Mouse (Mus musculus): ENCODE results near the gene Ifnab. TPM values are rescaled to one million over a fixed set of nuclear protein-coding genes. Genes with fewer than 3 reads are reported as not detected.

The Ifnab gene
- polyA plus RNA-seq (2012; ENCODE audit: low replicate concordance): not detected in 2 replicates

DNA sequence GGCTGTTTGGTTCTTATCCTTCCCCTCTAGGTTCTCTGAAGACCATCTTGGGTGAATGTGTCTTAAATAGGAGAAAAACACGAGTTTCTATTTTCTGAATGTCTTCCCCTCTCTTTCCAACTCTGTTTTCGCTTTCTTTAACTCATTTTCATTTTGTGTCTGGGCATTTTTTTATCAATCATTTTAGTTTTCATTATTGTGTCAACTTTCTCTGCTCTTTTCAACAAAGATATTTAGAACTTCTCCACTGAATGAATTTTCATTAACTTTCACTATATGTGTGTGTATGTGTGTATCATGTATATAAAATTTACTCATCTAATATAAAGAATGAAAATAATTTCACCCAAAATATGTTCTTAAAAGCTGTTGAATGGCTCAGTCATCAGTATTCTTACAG is at the start of gene Ifnab:
Gene Ifnab, minus strand, starts transcription at position 101 of the 400 bp plus-strand sequence.

DNA sequence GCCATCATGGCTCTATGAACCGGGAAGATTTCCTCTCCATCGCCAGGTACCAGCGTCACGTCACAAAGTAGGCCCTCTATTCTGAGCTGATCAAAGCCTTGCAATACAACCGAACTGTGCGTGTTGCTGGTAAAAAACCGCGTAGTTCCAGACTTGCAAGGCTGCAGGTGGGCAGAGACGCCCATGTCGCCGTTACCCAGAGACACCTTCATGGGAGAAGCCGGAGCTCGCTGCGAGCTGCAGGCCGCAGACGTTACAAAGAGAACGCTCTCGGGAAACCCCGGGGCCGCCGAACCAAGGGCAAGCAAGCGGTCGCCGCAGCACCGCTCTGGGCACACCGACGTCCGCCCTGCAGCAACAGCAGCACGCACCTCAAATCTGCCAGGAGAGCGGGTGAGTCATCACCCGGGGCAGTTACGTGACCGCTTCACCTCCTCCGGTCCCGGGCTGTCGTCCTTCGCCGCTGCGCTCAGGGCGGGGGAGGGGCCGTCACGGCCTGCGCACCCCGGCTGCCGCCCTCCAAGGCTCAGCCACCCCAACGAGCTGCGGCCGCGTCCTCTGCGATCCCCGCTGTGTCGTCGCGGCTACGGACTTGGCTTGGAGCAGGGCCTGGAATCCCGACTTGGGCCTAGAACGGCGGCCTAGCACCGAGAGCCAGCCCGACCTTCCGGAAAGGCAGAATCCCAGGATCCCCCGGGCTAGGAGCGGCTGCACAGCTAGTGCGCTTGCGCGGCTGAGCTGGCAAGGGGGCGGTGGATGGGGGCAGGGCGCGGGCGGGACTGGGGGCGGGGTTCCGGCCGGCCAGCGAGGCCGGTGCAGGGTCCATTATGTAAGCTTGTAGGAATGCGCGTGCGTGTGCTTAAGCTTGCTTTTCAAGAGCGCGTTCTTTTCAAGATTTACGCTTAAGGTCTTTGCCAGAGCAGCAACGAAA is 30.9 kb upstream of the Ifnab start, which contains the start of the genes Gm26566 and Klhl9:
Gene Gm26566, plus strand, starts transcription at position 15 of the 931 bp plus-strand sequence.
Gene Klhl9, minus strand, starts transcription at position 675 of the 931 bp plus-strand sequence.

DNA sequence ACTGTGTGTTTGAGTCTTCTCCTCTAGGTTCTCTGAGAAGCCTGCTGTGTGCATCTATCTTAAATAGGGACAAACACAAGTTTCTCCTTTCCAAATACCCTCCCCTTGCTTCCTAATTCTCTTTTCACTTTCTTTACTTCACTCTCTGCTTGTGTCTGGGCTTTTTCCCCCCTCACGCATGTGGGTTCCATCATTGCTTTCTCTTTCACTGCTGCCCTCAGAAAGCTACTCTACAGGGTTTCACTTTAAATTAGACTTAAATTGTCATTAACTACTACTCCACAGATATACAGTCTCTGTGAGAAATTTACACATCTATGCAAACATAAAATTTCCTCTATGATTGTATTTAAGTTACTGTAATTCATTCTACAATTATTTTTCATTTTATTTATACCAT is 7.3 kb downstream of the Ifnab start, which contains the start of gene Ifna2:
Gene Ifna2, minus strand, starts transcription at position 101 of the 400 bp plus-strand sequence.

DNA sequence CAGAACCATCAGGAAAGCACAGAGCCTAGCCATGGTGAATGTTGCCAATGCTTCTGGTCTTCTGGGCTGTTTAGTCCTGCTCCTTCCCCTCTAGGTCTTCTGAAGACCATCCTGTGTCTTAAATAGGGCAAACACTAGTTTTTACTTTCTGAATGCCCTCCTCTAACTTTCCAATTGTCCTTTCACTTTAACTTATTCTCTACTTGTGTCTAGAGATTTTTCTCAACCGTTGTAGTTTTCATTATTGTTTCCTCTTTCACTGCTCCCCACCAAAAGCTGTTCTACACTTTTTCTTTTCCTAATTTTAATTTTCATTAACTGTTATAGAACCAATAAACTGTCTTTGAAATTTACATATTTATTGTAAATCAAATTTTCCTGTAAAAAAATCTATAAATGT is 14.3 kb downstream of the Ifnab start, which contains the start of gene Ifna16:
Gene Ifna16, minus strand, starts transcription at position 101 of the 400 bp plus-strand sequence.

DNA sequence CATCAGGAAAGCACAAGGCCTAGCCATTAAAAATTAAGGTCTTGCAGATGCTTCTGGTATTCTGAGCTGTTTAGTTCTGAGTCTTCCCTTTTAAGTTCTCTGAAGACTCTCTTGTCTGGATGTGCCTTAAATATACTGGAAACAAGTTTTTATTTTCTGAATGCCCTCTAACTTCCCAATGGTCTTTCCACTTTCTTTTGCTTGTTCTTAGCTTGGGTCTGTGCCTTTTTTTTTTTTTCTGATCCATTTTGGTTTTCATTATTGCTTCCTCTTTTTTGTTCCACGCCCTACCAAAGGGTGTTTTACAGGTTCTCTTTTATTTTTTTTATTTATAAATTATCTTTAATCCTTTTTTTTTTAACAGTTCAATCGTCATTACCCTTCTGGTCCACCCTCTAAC is 46.8 kb downstream of the Ifnab start, which contains the start of gene Ifna13:
Gene Ifna13, minus strand, starts transcription at position 101 of the 400 bp plus-strand sequence.

Other genes with a start within 250 kb of the Ifnab start
- gene Ifnb1, start 168.6 kb downstream of the Ifnab start, polyA plus RNA-seq (2012; ENCODE audit: low replicate concordance): not detected in 2 replicates
- gene Ifna15, start 133.1 kb downstream of the Ifnab start, polyA plus RNA-seq (2012; ENCODE audit: low replicate concordance): not detected in 2 replicates
- not detected in 2 replicates for gene Ifna14, start 119.6 kb downstream of the Ifnab start, polyA plus RNA-seq (2012; ENCODE audit: low replicate concordance)
- gene Ifna9, start 99.0 kb downstream of the Ifnab start, polyA plus RNA-seq (2012; ENCODE audit: low replicate concordance): not detected in 2 replicates
- not detected in 2 replicates for gene Ifna12, start 88.0 kb downstream of the Ifnab start, polyA plus RNA-seq (2012; ENCODE audit: low replicate concordance)
- not detected in 2 replicates for gene C87499, start 56.9 kb downstream of the Ifnab start, polyA plus RNA-seq (2012; ENCODE audit: low replicate concordance)
- not detected in 2 replicates for gene Ifna13, start 46.9 kb downstream of the Ifnab start, polyA plus RNA-seq (2012; ENCODE audit: low replicate concordance)
- not detected in 2 replicates for gene Ifna16, start 14.4 kb downstream of the Ifnab start, polyA plus RNA-seq (2012; ENCODE audit: low replicate concordance)
- not detected in 2 replicates for gene Ifna2, start 7.4 kb downstream of the Ifnab start, polyA plus RNA-seq (2012; ENCODE audit: low replicate concordance)
- gene Gm26566, start 30.4 kb upstream of the Ifnab start, polyA plus RNA-seq (2012; ENCODE audit: low replicate concordance): not detected in 2 replicates
- gene Klhl9, start 31.1 kb upstream of the Ifnab start, polyA plus RNA-seq (2012; ENCODE audit: low replicate concordance): 5.7 and 6.4 TPM in 2 replicates
- gene Gm13271, start 63.5 kb upstream of the Ifnab start, polyA plus RNA-seq (2012; ENCODE audit: low replicate concordance): not detected in 2 replicates
- not detected in 2 replicates for gene Gm13283, start 68.8 kb upstream of the Ifnab start, polyA plus RNA-seq (2012; ENCODE audit: low replicate concordance)
- gene Gm13290, start 82.5 kb upstream of the Ifnab start, polyA plus RNA-seq (2012; ENCODE audit: low replicate concordance): not detected in 2 replicates
- gene Gm13289, start 85.6 kb upstream of the Ifnab start, polyA plus RNA-seq (2012; ENCODE audit: low replicate concordance): not detected in 2 replicates
- gene Gm13272, start 88.5 kb upstream of the Ifnab start, polyA plus RNA-seq (2012; ENCODE audit: low replicate concordance): not detected in 2 replicates
- not detected in 2 replicates for gene Ifnz, start 90.8 kb upstream of the Ifnab start, polyA plus RNA-seq (2012; ENCODE audit: low replicate concordance)
- not detected in 2 replicates for gene Gm13276, start 94.3 kb upstream of the Ifnab start, polyA plus RNA-seq (2012; ENCODE audit: low replicate concordance)
- gene Gm13277, start 97.3 kb upstream of the Ifnab start, polyA plus RNA-seq (2012; ENCODE audit: low replicate concordance): not detected in 2 replicates
- not detected in 2 replicates for gene Gm13278, start 100.2 kb upstream of the Ifnab start, polyA plus RNA-seq (2012; ENCODE audit: low replicate concordance)
- gene Gm13275, start 103.1 kb upstream of the Ifnab start, polyA plus RNA-seq (2012; ENCODE audit: low replicate concordance): not detected in 2 replicates
- gene Gm13279, start 106.0 kb upstream of the Ifnab start, polyA plus RNA-seq (2012; ENCODE audit: low replicate concordance): not detected in 2 replicates
- not detected in 2 replicates for gene Gm13285, start 108.3 kb upstream of the Ifnab start, polyA plus RNA-seq (2012; ENCODE audit: low replicate concordance)
- not detected in 2 replicates for gene Gm13287, start 111.9 kb upstream of the Ifnab start, polyA plus RNA-seq (2012; ENCODE audit: low replicate concordance)
- gene Gm13288, start 114.2 kb upstream of the Ifnab start, polyA plus RNA-seq (2012; ENCODE audit: low replicate concordance): not detected in 2 replicates
- gene Ifna7, start 124.9 kb upstream of the Ifnab start, polyA plus RNA-seq (2012; ENCODE audit: low replicate concordance): not detected in 2 replicates
- not detected in 2 replicates for gene Ifna11, start 128.6 kb upstream of the Ifnab start, polyA plus RNA-seq (2012; ENCODE audit: low replicate concordance)
- gene Ifna6, start 136.1 kb upstream of the Ifnab start, polyA plus RNA-seq (2012; ENCODE audit: low replicate concordance): not detected in 2 replicates
- gene Ifna5, start 144.2 kb upstream of the Ifnab start, polyA plus RNA-seq (2012; ENCODE audit: low replicate concordance): not detected in 2 replicates
- gene Ifna4, start 150.5 kb upstream of the Ifnab start, polyA plus RNA-seq (2012; ENCODE audit: low replicate concordance): not detected in 2 replicates
- not detected in 2 replicates for gene Ifna1, start 158.7 kb upstream of the Ifnab start, polyA plus RNA-seq (2012; ENCODE audit: low replicate concordance)
- gene Ifne, start 188.8 kb upstream of the Ifnab start, polyA plus RNA-seq (2012; ENCODE audit: low replicate concordance): not detected in 2 replicates

Data from leukemia stem cell, adult 10-12 weeks (primary cell).